Mouse (Mus musculus) liver, postnatal 0 days (tissue): ENCODE measurements around the gene Nxf1.

Experiments used
- CTCF ChIP-seq: sonication (generic); IDR thresholded peaks from 2 replicates; pipeline ENCODE4 v1.5.1; 2016; ENCODE audit warnings: antibody characterized with exemption, low read depth
- EP300 ChIP-seq: IDR thresholded peaks from 2 replicates; pipeline ENCODE4 v1.6.1; 2016; ENCODE audit warnings: antibody characterized with exemption, low read depth, mild to moderate bottlenecking

DNA sequence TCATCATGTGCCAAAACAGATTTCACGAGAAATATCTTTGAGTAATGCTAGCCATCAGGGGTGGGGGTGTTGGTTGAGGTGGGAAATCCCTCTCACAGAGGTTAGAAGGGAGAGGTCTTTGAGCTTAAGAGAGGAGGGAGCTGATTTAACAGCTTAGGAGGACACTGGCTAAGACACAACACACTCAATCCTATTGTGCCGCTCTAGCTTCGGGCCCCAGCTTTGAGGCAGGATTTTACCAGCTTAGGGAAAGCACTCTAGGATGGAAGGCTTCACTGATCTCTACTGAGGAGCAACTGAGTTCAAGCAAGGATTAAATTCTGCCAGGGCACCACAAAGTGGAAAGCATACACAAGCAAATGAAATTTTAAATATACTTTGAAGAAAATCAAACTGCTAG is 60.1 kb downstream of the Nxf1 start:
- TF ChIP-seq EP300 = no peak
- TF ChIP-seq CTCF = no peak
